ENCODE assay signal across 15 mouse cellular contexts in the genomic region with DNA sequence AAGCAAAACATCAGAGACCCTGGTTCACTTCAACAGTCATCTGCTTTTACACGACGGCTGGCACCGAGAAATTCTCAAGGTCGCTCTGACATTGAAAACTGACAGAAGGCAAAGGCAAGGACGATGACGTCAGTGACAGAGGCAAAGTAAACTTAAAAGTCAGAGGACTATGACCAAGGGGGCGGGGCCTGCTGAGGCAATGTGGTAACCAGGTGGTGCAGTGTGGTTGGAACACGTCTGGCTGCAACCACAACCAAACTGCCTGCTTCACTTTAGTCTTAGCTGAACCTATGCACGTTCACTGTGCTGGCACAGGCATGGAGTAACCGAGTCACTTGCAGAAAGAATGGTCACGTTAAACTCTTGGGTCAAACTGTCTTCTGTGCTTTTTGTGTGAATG. TPM values are rescaled to one million over a fixed set of nuclear protein-coding genes. Genes with fewer than 3 reads are reported as not detected.
DNase-seq lines count a peak whose midpoint lies in the region; ATAC-seq and TF ChIP-seq lines count a peak whose summit lies in the region.
"Had no signal": no experiment of that assay in that cellular context is flagged by ENCODE, and none has a peak within 500 bp of the region (broad histone marks: within the 10 kb centered on the region; RNA-seq: fewer than 3 reads in every experiment).

No protein-coding gene starts in this region.

- no peak overlapping the region for H3K4me3 ChIP-seq in midbrain, embryonic 11.5 days (ENCODE audit: low read depth, low read length)
- H3K4me3 ChIP-seq in midbrain, postnatal 0 days (ENCODE audit: low read depth, low read length) = no peak overlapping the region
- H3K4me3 ChIP-seq in liver, embryonic 12.5 days = no peak overlapping the region
- H3K4me3 ChIP-seq: embryonic facial prominence, embryonic 10.5 days had no signal

- H3K36me3 ChIP-seq in midbrain, embryonic 11.5 days (ENCODE audit: control insufficient read depth, insufficient read depth, low read length) = peaks cover 5% of the 10 kb centered on the region; the same call in 1 of the 2 replicates
- H3K36me3 ChIP-seq in midbrain, postnatal 0 days (ENCODE audit: insufficient read depth, low read length) = peaks cover 29% of the 10 kb centered on the region
- peaks cover 61% of the 10 kb centered on the region for H3K36me3 ChIP-seq in liver, embryonic 12.5 days

- no peaks in the 10 kb centered on the region for H3K4me1 ChIP-seq in midbrain, embryonic 11.5 days (ENCODE audit: control insufficient read depth, insufficient read depth, low read length)
- H3K4me1 ChIP-seq in midbrain, postnatal 0 days (ENCODE audit: insufficient read depth, low read length) = no peaks in the 10 kb centered on the region
- H3K4me1 ChIP-seq in liver, embryonic 12.5 days = no peaks in the 10 kb centered on the region
- H3K4me1 ChIP-seq: embryonic facial prominence, embryonic 10.5 days had no signal

- TF ChIP-seq CTCF in midbrain, postnatal 0 days (IDR thresholded peaks at IDR 0.05) = no peak

- no peaks in the 10 kb centered on the region for H3K9me3 ChIP-seq in midbrain, embryonic 11.5 days (ENCODE audit: control insufficient read depth, low read length)
- no peaks in the 10 kb centered on the region for H3K9me3 ChIP-seq in midbrain, postnatal 0 days (ENCODE audit: low read length)
- no peaks in the 10 kb centered on the region for H3K9me3 ChIP-seq in liver, embryonic 12.5 days (replicated peaks)
- H3K9me3 ChIP-seq: embryonic facial prominence, embryonic 10.5 days had no signal

- no peak overlapping the region for H3K4me2 ChIP-seq in midbrain, embryonic 11.5 days
- H3K4me2 ChIP-seq in midbrain, postnatal 0 days (ENCODE audit: low read depth, low read length, poor library complexity, severe bottlenecking) = no peak overlapping the region
- H3K4me2 ChIP-seq in liver, embryonic 12.5 days = no peak overlapping the region

- H3K9ac ChIP-seq in midbrain, embryonic 11.5 days (ENCODE audit: low read length) = no peak overlapping the region
- H3K9ac ChIP-seq in midbrain, postnatal 0 days (replicated peaks; ENCODE audit: low read length, poor library complexity, severe bottlenecking) = no peak overlapping the region
- no peak overlapping the region for H3K9ac ChIP-seq in liver, embryonic 12.5 days

- peak; percentile 6 for DNase-seq in CD4-positive, CD25-positive, alpha-beta regulatory T cell, adult 2 months (ENCODE audit: low read depth, low spot score)
- DNase-seq in midbrain, embryonic 11.5 days (ENCODE audit: low spot score, missing footprints) = no peak
- DNase-seq in midbrain, postnatal 0 days (ENCODE audit: low spot score) = no peak
- DNase-seq in right cerebral cortex, adult 18-20 months = no peak
- DNase-seq in right cerebral cortex, postnatal 36 days (ENCODE audit: low spot score in 2 of 2) = no peak
- no peak for DNase-seq in retina, postnatal 1 day
- DNase-seq: cerebellum, adult 18-20 months; gastrocnemius, postnatal 10 days; heart, postnatal 10 days; lung, postnatal 4 days; spleen, adult 18-20 months had no signal

- no peak overlapping the region for H3K27ac ChIP-seq in midbrain, embryonic 11.5 days (ENCODE audit: low read depth, low read length)
- H3K27ac ChIP-seq in midbrain, postnatal 0 days (ENCODE audit: low read depth, low read length) = no peak overlapping the region
- no peak overlapping the region for H3K27ac ChIP-seq in liver, embryonic 12.5 days
- H3K27ac ChIP-seq: embryonic facial prominence, embryonic 10.5 days had no signal

- no peak for ATAC-seq in CD4-positive, CD25-positive, alpha-beta regulatory T cell, adult 4 months
- 0 out of 2 replicates have a peak, but pooled peaks have one; percentile 28 for ATAC-seq in midbrain, embryonic 11.5 days (ENCODE audit: low FRiP score)
- no peak for ATAC-seq in midbrain, postnatal 0 days (ENCODE audit: low FRiP score)
- peak; percentile 58 for ATAC-seq in liver, embryonic 12.5 days

- 94% methylated on average over 11 of the region's 11 CpGs for WGBS in midbrain, embryonic 11.5 days
- 95% methylated on average over 11 of the region's 11 CpGs for WGBS in midbrain, postnatal 0 days
- WGBS in liver, embryonic 12.5 days (ENCODE audit: insufficient replicate concordance) = 83% methylated on average over 11 of the region's 11 CpGs

- H3K27me3 ChIP-seq in midbrain, embryonic 11.5 days (ENCODE audit: control insufficient read depth, insufficient read depth, low read length) = no peaks in the 10 kb centered on the region
- no peaks in the 10 kb centered on the region for H3K27me3 ChIP-seq in midbrain, postnatal 0 days (ENCODE audit: insufficient read depth, low read length)
- no peaks in the 10 kb centered on the region for H3K27me3 ChIP-seq in liver, embryonic 12.5 days (replicated peaks)

RNA-seq across cellular contexts. Expression of a gene that starts 17.9 kb away (rescaled TPM):
- 1 to 10 TPM in 1 of 2 experiments, under 1 TPM in 1; 0.86 to 1.2 TPM for polyA plus RNA-seq in CD4-positive, CD25-positive, alpha-beta regulatory T cell, adult 4 months (2017; shearing (Covaris generic))
- 0.07 TPM in 1 of 2 replicates, not detected in the other for polyA plus RNA-seq in midbrain, embryonic 11.5 days (2014; fragmentation: Nextera tagmentation; extraction: Ambion mirVana)
- not detected in 2 replicates for total RNA-seq in midbrain, postnatal 0 days (2014; rRNA removed)
- not detected in 2 replicates for polyA plus RNA-seq in midbrain, postnatal 0 days (2015; fragmentation: Nextera tagmentation; extraction: Ambion mirVana)
- polyA plus RNA-seq in liver, embryonic 12.5 days (2016; fragmentation: Nextera tagmentation; extraction: Ambion mirVana) = 2.9 and 3.2 TPM in 2 replicates
- total RNA-seq: left cerebral cortex, postnatal 14 days had no signal
- polyA plus RNA-seq: embryonic facial prominence, embryonic 10.5 days had no signal

RNA-seq across cellular contexts. Expression of a gene that starts 23.2 kb away (rescaled TPM):
- polyA plus RNA-seq in CD4-positive, CD25-positive, alpha-beta regulatory T cell, adult 4 months (2017; shearing (Covaris generic)) = 10 to 100 TPM; 55.8 to 66.7 TPM
- 85.3 and 109 TPM in 2 replicates for polyA plus RNA-seq in midbrain, embryonic 11.5 days (2014; fragmentation: Nextera tagmentation; extraction: Ambion mirVana)
- total RNA-seq in midbrain, postnatal 0 days (2014; rRNA removed) = 48.8 and 59.2 TPM in 2 replicates
- polyA plus RNA-seq in midbrain, postnatal 0 days (2015; fragmentation: Nextera tagmentation; extraction: Ambion mirVana) = 95.0 and 102 TPM in 2 replicates
- 80.2 and 87.8 TPM in 2 replicates for polyA plus RNA-seq in liver, embryonic 12.5 days (2016; fragmentation: Nextera tagmentation; extraction: Ambion mirVana)

Comparison
In these comparisons a context has a peak if more than half of its experiments do, and no peak if none do; other contexts are left out.
1. ATAC-seq: peak in midbrain, embryonic 11.5 days (single experiment) and liver, embryonic 12.5 days (single experiment); none in CD4-positive, CD25-positive, alpha-beta regulatory T cell, adult 4 months (single experiment) and midbrain, postnatal 0 days (single experiment).